Mouse (Mus musculus) thymus, adult 2 months (tissue): ENCODE data around the gene Ebf3.

Experiments used
- CTCF ChIP-seq: fragments of 200-500 bp; IDR thresholded peaks from 2 replicates; pipeline ENCODE4 v1.5.1; 2012; ENCODE audit warnings: mild to moderate bottlenecking, control low read depth, low read length, moderate library complexity, borderline replicate concordance; ENCODE audit not compliant: control insufficient read depth, poor library complexity, insufficient read depth; ENCODE audit errors: extremely low read depth
- POLR2A ChIP-seq: fragments of 200-500 bp; IDR thresholded peaks from 2 replicates; pipeline ENCODE4 v1.6.1; 2012; ENCODE audit warnings: mild to moderate bottlenecking, low read length, control low read depth, moderate library complexity; ENCODE audit not compliant: control insufficient read depth, poor library complexity, insufficient read depth; ENCODE audit errors: extremely low read depth

DNA sequence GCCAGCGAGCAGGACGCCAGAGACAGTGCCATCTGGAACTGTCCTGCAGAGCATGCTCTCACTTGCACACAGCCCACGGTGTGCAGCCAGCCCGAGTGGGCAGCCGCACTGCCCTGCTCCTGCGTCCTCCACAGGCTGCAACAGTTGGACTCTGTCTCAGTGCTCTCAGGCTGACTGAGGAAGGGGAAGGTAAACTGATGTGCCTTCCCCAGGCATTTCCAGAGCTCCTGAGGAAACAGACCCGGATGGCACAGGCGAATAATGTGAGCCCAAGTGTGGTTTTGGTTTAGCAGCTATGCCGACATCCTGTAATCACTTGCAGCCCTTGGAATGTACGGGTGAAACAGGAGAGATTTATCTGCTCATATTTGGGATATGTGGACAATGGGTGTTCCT, 10.5 kb downstream of the Ebf3 start:
- TF ChIP-seq POLR2A (no peak), CTCF (no peak)
